Mouse (Mus musculus) gastrocnemius, postnatal 25 days (tissue): ENCODE measurements at regions not wholly inside any gene's neighbourhood (a gene's known extent, or its start where the extent isn't known, plus 50 kb on each side); places are given as distances from the start of the nearest gene placed in this dataset.

ENCODE experiments used
- DNase-seq: peaks from one replicate; pipeline ENCODE4 v3.0.0; 2022

DNA sequence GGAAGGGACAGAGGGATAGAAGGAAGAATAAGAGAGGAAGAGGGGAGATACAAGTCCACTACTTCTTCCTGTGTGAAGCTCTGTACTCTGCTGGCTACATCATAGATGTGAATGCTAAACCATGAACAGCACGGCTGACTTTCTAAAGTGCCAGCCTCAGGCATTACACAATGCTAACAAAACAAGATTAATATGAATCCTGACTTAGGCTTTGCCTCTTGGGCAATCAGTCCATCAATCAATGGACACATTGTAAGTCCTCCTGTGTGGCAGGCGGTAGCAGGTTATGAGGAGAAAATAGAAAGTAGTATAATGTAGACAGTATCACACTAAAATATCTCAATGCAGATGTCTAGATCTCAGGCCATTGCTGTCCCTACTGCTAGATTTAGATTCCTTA is 203.6 kb upstream of the Nrip1 start:
- no peak for DNase-seq

DNA sequence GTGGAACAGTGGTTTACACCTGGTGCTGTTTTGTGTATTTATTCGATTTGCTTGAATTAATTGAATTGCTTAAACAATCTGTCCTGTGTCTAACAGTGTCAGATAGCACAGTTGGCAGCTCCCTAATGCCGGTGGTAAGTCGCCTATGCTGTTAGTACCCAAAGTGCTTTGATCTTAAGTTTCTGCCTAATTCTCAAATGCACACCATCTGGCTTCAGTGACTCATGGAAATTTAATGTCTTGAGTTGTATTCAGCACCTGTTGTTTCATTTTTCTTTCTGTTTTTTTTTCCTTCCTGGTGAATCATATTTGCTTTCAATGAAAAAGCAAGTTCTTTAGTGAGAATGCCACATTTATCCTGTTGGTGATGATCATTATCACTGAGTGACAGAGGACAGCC is 201.7 kb upstream of the Nrip1 start:
- no peak for DNase-seq

DNA sequence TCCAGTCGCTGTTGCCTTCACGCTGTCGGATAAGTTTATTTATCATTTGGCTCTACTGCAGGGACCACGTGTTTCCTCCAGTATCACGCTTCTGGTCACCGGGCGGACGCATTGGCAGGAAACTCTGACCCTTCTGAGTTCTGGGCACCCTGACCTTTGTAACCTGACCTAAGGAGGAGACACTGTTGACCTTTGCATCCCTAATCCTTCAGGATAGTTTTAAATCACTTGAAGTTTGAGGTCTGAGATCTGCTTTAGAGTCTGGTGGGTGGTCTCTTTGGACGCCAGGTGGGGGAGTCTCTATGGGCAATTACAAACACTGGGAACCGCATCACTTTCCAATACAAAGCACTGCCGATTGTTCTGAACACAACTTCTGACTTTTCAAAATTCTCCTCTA is 192.6 kb upstream of the Nrip1 start:
- DNase-seq, result no peak

GRCm38 (mm10) chr16:76554846-76555245 is 181.2 kb upstream of the Nrip1 start:
- no peak for DNase-seq

DNA sequence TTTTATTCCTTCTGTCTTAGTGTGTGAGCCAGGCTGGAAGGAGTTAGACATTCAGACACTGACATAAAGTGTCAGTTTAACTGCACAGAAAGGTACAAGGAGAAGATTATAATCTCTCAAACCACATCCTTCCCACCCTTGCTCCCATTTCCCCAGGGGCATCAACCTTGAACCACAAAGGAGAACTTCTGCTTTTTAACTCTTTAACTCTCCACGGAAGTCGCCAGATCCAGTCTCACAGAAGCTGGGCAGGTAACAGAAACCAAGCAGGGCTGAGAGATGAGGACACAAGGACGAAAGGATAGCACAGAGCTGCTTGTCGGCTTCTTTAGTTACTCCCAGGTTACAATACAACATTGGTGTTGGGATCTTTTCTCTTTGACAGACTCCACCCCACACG is 176.0 kb upstream of the Nrip1 start:
- no peak for DNase-seq

- DNase-seq, result no peak
Observed at GRCm38 (mm10) chr16:76547087-76547486, 173.5 kb upstream of the Nrip1 start.

GRCm38 (mm10) chr16:76546632-76547031 is 173.0 kb upstream of the Nrip1 start:
- DNase-seq, result no peak

DNA sequence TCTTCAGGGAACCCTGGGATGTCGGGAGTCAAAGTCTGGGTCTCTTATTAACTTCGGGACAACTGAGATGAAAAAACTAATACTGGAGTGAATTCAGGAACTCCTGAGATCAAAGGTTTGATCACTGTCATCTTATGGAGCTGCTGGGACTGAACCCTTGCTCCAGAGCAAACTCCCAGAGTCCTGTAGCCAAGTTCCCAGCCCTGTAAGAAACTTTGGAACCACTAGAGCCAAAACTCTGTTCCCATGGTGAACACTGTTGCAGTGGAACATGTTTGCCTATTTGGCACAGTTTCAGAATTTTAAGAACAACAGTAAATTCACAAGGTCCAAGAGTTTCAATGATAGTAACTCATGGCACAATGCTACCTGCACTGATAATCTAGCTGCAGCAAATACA is 172.3 kb upstream of the Nrip1 start:
- DNase-seq, result no peak

DNA sequence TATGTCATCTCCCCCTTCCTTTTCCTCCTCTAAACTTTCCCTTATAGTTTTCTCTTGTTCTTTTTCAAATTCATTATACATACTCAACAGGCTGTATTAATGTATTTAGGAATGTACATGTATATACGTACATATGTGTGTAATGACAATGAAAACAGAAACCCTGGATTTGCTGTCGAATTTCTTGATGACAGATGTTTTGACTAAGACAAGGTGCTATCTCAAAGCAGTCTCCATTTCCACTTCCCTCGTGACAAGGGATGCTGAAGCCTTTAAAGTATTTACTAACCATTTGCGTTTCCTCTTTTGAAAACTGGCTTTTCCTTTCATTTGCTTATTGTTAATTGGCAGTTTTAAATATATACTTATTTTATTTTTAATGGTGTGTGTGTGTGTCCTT is 171.3 kb upstream of the Nrip1 start:
- no peak for DNase-seq

- no peak for DNase-seq
Observed at GRCm38 (mm10) chr16:76540964-76541363, 167.3 kb upstream of the Nrip1 start.

DNA sequence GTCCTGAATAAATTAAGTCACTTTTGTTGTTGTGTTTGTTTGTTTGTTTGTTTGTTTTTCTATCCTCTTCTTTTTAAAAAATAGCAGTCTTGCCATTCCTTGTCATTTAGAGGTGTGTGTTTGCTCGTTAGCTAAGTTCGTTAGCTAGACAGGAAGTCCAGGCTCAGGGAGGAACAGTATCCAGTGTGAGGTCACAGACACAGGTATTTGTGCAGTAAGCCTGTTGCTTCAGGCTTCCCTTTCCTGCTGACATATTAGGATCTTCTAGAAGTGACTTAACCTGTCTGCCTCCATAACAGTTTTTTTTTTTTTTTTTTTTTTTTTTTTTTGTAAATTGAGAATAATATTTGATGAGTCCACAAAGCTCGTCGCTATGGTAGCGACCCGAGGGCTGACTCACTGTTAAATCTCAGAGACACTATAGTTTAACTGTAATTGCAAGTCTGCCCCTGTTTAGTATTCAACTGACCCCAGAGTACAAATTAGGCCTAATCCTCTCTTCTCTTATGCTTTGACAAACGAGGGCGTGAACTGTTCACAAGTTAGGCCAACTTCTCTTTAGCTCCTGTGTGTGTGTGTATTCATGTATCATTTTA is 166.8 kb upstream of the Nrip1 start:
- DNase-seq, result no peak

- DNase-seq, result peak; percentile 29
Observed at GRCm38 (mm10) chr16:76539669-76540068, 166.0 kb upstream of the Nrip1 start.

GRCm38 (mm10) chr16:76537871-76538270 is 164.2 kb upstream of the Nrip1 start:
- no peak for DNase-seq

DNA sequence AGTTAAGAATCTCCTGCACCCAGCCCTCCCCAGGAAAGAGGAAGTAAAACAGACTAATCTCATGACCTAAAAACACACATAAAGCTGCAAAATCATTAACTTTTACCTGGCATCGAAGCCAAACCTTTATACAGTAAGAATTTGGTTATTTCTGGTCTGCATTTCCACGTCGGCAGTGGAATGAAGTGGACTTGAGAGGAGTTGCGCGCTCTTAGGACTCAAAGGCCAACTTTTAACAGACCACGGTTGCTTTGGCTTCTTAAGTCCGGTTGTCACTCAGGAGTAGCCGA is 159.2 kb upstream of the Nrip1 start:
- no peak for DNase-seq

DNA sequence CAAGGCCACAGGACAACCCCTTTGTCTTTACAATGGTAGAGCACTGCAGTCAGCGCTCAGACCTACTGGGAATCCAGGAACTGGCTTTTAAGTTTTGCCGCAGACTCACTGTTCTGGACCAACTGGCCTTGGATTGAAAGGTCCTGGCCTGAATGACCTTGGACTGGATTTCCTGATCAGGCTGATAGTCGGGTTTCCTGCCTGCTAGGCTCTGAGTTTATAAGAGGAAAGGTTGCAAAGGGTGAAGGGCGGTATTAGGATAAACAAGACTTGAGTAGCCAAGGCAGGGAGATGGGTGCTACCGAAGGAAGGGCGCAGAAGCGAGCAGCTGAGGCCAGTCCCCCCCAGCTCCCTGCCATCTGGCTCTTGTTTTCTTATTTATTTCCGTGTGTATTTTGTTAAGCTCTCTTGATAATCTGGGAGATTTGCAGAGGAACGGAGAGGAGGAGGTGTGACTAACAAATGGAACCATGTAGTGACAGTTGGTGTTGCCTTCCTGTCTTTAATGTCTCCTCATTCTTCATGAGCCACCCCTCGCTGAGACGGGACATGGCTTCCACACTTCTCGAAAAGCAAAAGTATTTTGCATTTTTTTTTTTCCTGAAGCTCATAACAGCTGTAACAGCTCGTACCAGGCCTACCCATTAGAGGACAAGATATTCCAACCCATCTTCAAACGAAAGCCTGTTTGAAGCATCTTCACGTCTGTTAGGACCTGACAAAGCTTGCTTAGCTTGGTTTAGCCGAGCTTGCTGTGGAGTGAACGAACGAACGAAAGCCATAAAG is 158.7 kb upstream of the Nrip1 start:
- no peak for DNase-seq

DNA sequence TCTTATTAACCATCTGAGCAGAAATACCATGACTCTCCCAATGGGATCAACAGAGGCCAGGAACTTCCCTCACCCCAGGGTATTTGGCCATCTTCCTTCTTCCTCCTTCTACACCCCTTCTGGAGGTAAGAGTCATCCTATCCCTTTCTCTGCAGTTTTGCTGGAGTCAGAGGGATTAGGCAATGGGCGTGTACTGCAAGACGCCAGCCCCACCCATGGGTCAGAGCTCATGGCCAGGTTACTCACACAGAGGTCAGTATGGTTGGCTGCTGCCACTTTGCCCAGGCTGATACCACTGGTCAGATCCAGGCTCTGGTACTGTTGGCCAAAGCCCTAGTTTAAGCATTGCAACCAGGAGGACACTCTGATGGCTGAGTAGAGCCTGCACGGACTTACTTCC is 157.3 kb upstream of the Nrip1 start:
- DNase-seq, result no peak

DNA sequence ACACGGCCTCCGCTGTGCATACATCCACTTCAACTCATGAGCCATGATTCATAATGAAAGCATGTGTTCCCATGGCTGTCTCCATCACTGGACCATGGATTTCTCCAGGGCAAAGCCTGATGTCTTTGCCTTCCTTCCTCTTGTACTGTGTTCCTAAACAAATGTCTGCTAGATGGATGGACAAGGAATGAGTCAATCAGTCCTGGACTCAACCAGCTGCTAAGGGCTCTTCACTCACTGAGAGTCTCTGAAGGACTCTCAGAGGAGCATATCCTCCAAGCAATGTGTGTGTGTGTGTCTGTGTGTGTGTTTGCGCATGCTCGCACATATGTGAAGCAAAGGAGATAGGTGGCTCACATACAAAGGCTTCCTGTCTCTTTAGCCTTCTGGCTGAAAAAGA is 156.0 kb upstream of the Nrip1 start:
- DNase-seq, result no peak

GRCm38 (mm10) chr16:76527106-76527949 is 153.7 kb upstream of the Nrip1 start:
- no peak for DNase-seq

DNA sequence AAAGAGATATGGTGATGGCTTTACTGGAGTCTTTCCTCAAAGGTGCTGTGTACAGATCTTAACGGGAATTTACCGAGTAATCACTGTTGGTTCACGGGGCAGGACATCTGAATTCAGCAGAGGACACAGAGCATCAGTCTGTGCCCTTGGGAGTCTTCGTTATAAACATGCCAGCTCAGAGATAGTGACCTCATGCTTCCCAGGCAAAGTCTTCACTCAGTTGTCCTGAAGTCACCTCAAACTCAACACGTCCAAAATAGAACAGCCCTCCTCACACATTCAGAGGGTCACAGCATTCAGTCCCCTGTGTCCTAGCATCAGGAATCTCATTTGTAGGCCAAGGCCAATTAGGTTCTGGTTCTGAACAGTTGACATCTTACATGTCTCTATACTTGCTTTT is 151.9 kb upstream of the Nrip1 start:
- no peak for DNase-seq

- DNase-seq, result no peak
Observed at GRCm38 (mm10) chr16:76524921-76525320, 151.3 kb upstream of the Nrip1 start.

DNA sequence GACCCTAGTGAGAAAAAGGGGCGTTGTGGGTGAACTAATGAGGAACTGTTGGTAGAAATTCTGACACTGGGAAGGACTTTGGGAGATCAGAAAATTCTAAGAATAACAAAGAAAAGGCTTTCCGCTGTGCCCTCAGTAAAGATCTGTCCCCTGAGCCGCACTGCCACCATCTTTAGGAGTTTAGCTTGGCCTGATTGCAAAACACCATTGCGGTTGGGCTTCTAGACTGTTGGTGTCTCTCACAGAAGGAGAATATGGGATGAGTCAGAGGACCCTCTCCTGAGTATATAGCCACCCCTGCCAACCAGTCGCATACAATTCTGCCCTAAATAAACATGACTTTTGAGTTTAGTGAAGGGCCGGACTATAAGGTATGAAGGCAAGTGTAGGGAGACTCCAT is 147.5 kb upstream of the Nrip1 start:
- no peak for DNase-seq

- no peak for DNase-seq
Observed at GRCm38 (mm10) chr16:76520643-76520993, 147.0 kb upstream of the Nrip1 start.

DNA sequence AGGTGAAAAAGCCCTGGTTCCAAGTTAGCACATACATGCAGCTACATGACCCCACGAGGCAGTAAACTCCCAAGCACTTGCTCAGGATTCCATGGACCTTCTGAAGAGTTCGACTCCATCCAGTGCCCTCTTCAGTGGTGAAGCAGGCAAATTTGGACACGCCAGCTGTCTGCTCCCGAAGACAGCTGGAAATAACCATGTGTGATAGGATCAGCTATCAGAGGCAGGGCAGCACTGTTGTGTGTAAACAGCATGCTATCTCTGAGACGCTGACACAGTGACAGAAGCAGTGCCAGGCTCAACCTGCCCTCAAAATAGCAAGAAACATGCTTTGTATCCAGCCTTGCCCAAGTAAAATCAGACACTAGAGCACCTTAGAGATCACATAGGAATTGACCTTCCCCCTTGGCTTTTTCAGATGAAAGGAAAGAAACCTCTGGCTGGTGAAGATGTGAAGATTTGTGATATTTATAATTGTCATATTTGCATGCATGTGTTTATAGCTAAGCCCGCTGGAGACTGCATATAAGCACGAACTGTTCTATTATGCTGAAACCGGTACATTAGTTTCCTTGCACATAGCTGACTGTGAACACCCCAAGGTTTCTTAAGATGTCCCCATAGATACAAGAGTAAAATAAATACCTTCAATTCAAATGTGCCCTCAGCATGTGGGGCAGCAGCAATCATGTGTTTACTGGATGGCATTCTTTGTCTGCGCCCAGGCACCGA is 146.4 kb upstream of the Nrip1 start:
- no peak for DNase-seq
